Mouse (Mus musculus) bone marrow macrophage, adult 2 months (primary cell): ENCODE measurements around the gene Tktl1.

Experiments used
- CTCF ChIP-seq: IDR thresholded peaks from 2 replicates; pipeline ENCODE4 v1.5.1; 2012; ENCODE audit warnings: low read depth, mild to moderate bottlenecking, low read length, moderate library complexity
- POLR2A ChIP-seq: IDR thresholded peaks from 2 replicates; pipeline ENCODE4 v1.6.1; 2012; ENCODE audit warnings: mild to moderate bottlenecking, low read depth, low read length, borderline replicate concordance

- TF ChIP-seq POLR2A (no peak), CTCF (no peak)
Observed at GRCm38 (mm10) chrX:74254153-74254887, 77.3 kb downstream of the Tktl1 start, which contains the start of gene Emd.
